Mouse (Mus musculus) small intestine, adult 2 months (tissue): ENCODE data around the gene Gabarap. TPM values are rescaled to one million over a fixed set of nuclear protein-coding genes. Genes with fewer than 3 reads are reported as not detected.
A peak's percentile ranks its signal among the peaks of the same experiment; 100 is the strongest.

Experiments
- H3K27ac ChIP-seq: fragments of 200-500 bp; 2 replicates; pipeline ENCODE4 v1.5.1; 2012; ENCODE audit warnings: low read depth, low read length, control low read depth, inconsistent platforms; ENCODE audit not compliant: insufficient read depth
- H3K27me3 ChIP-seq: fragments of 200-500 bp; 2 replicates; pipeline ENCODE4 v1.6.1; 2012; ENCODE audit warnings: mild to moderate bottlenecking, moderate library complexity, low read length, inconsistent platforms; ENCODE audit not compliant: control insufficient read depth, insufficient read depth
- H3K36me3 ChIP-seq: fragments of 200-500 bp; 2 replicates; pipeline ENCODE4 v1.6.1; 2012; ENCODE audit warnings: mild to moderate bottlenecking, low read length, control low read depth, inconsistent platforms; ENCODE audit not compliant: control insufficient read depth, insufficient read depth
- H3K4me1 ChIP-seq: fragments of 200-500 bp; 2 replicates; pipeline ENCODE4 v1.6.1; 2012; ENCODE audit warnings: low read length, inconsistent platforms, mixed read lengths; ENCODE audit not compliant: control insufficient read depth, insufficient read depth, insufficient read length
- H3K4me3 ChIP-seq: fragments of 200-500 bp; 2 replicates; pipeline ENCODE4 v1.5.1; 2012; ENCODE audit warnings: low read depth, mild to moderate bottlenecking, control low read depth, inconsistent platforms, low read length, moderate library complexity
- CTCF ChIP-seq: fragments of 200-500 bp; IDR thresholded peaks from 2 replicates; pipeline ENCODE4 v1.5.1; 2012; ENCODE audit warnings: low read depth, mild to moderate bottlenecking, control low read depth, inconsistent platforms, low read length, moderate library complexity, mixed read lengths; ENCODE audit not compliant: insufficient replicate concordance, insufficient read length; ENCODE audit errors: extremely low read depth
- POLR2A ChIP-seq: fragments of 200-500 bp; IDR thresholded peaks from 2 replicates; pipeline ENCODE4 v1.6.1; 2012; ENCODE audit warnings: low read depth, mild to moderate bottlenecking, control low read depth, inconsistent platforms, low read length, moderate library complexity
- WGBS: fragments of 180-500 bp; shearing (Covaris S2); methylation state at CpG from one replicate; pipeline ENCODE4 v1.1.7; 2018; 5-methylcytosine and 5-hydroxymethylcytosine counted together
- polyA plus RNA-seq: library from polyadenylated mRNA; depleted of rRNA; stranded (reverse); fragments of >200 nt; gene quantifications from 2 replicates; pipeline ENCODE4 v1.2.3, GENCODE M21; 2012

Gene Gabarap
- polyA plus RNA-seq, 1 experiment, result 564 TPM

DNA sequence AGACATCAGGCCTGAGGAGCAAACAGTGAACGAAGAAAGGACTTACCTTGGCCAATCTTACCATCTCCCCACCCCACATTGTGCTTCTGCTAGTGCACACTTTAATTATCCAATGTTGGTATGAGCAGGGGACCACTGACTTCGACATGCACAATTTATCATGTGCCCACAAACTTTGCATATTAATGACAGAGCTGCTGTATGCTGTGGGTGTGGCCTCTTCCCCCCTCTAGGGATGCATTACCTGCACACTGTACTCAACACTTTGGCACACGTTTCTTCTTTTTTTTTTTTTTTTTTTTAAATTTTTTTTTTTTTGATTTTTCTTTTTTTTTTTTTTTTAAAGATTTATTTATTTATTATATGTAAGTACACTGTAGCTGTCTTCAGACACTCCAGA is 20.2 kb upstream of the Gabarap start:
- Histone ChIP-seq H3K27ac (peak overlapping the region; percentile 83), H3K36me3 (peaks cover 49% of the 10 kb centered on the region), H3K4me1 (peaks cover 13% of the 10 kb centered on the region; the same call in 1 of the 2 replicates), H3K27me3 (no peaks in the 10 kb centered on the region), H3K4me3 (no peak overlapping the region)
- WGBS, result 20% methylated on average over 3 of the region's 3 CpGs
- TF ChIP-seq POLR2A (no peak), CTCF (no peak)

DNA sequence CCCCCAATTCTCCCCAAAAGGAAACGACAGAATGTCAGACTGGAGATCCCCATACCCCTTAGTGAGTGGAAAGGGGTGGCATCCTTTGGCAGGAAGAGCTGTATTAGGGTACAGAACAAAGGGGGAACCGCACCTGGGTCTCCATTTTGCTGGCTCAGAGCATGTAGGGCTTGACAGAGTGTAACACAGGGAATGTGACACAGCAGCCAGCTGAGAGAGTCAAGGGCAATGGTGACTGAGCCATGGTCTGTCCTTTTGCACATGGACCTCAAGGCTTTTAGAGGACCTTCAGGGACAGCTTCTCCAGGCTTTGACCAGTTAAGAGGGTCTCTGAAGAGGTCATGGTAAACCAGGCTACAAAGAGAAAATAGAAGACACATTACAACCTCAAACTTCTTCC is 16.0 kb upstream of the Gabarap start:
- peaks cover 31% of the 10 kb centered on the region for H3K36me3 ChIP-seq
- no peak overlapping the region for H3K27ac ChIP-seq
- no peaks in the 10 kb centered on the region for H3K27me3 ChIP-seq
- WGBS, result 95% methylated on average over 2 of the region's 2 CpGs
- H3K4me3 ChIP-seq, result no peak overlapping the region
- no peak for TF ChIP-seq CTCF
- TF ChIP-seq POLR2A, result no peak
- peaks cover 9% of the 10 kb centered on the region; the same call in 1 of the 2 replicates for H3K4me1 ChIP-seq

DNA sequence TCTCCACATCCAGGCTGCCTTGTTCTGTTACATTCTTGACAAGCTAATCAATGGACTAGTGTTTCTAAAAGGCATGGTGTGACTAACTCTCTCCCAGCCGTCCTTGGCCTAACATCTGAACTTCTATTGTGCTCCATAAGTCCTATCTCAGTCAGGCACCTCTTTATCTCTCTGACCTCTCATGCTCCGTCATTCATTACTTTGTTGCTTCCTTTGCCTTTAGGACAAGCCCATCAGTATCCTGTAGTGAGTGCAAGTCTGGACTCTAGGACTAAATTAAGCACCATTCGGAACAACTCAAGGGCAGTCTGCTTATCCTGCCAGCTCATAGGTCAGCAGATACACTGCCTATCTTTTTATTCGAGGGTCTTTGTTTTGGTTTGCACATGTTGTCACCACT is 14.7 kb upstream of the Gabarap start:
- Histone ChIP-seq H3K27ac (no peak overlapping the region), H3K27me3 (no peaks in the 10 kb centered on the region), H3K4me3 (no peak overlapping the region), H3K4me1 (no peaks in the 10 kb centered on the region), H3K36me3 (peaks cover 28% of the 10 kb centered on the region)
- WGBS, result 77% methylated on average over 4 of the region's 4 CpGs
- TF ChIP-seq CTCF, result no peak
- TF ChIP-seq POLR2A, result no peak

DNA sequence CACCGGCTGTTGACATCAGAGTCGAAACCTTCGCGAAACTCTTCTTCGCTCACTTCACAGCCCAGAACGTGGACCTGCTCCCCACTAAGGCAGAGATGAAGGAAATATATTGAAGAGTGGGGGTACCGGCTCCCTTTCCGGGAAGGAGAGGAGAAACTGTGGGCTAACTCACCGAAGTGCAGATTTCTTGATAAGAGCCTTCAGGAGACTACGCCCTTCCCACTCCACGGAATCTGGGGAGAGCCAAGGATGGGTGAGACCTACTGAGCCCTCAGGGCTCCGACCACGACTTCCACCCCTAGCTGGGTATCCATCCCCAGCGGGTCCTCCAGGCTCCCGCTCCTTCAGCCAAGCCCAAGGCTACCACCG is 11.1 kb upstream of the Gabarap start:
- 1% methylated on average over 16 of the region's 16 CpGs for WGBS
- H3K36me3 ChIP-seq, result peaks cover 16% of the 10 kb centered on the region

DNA sequence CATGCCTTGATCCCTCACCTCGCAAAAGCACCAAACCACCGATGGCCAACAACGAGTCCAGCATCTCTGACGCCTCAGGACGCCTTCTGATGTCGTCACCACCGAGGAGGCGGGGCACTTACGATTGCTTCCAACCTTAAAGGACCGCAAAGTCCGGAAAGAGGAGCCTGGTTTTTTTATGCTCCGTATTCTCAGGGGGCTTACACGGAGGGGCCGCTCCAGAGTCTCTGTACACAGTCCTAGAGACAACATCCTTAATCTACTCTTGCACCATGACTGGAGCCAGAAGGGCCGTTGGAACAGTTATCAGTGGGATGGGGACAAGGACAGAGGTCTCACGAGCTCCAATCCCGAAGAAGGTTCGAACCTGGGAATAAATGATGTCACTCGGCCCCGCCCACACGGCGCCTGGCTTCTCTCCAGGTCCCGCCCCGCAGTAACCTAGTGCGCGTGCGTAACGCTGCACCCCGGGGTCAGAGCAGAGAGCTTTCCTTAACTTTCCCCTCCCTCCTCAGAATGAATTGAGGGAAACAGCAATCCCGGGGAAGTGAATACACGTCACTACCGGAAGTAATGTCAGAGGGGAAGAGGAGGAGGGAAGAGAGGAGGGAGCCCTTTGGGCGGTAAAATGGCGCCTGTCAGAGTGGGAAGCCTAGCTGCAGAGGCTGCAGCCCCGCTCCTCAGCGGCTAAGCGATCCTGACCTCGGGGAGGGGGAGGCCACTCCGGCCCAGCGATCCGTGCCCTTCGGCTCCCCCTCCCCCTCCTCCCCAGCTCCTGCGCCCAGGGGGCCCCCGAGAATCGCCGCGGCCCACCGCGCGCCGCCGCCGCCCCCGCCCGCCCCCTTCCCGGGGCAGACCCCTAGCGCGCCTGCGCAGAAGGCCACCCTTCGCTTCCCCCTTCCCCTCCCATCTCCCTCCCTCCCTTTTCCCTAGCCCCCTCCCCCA is 10.5 kb upstream of the Gabarap start:
- Histone ChIP-seq H3K27ac (peak overlapping the region; percentile 93), H3K36me3 (peaks cover 20% of the 10 kb centered on the region), H3K4me1 (peaks cover 8% of the 10 kb centered on the region; the same call in 1 of the 2 replicates), H3K4me3 (peak overlapping the region; percentile 87), H3K27me3 (no peaks in the 10 kb centered on the region)
- TF ChIP-seq CTCF, result no peak
- peak; percentile 97 for TF ChIP-seq POLR2A
- WGBS, result under 1% methylated on average over 42 of the region's 60 CpGs

More for the DNA sequence above, 11.1 kb upstream of the Gabarap start:
- no peak for TF ChIP-seq POLR2A
- TF ChIP-seq CTCF, result no peak
- Histone ChIP-seq H3K4me3 (peak overlapping the region; percentile 87), H3K27ac (peak overlapping the region; percentile 93), H3K27me3 (no peaks in the 10 kb centered on the region), H3K4me1 (peaks cover 8% of the 10 kb centered on the region; the same call in 1 of the 2 replicates)

DNA sequence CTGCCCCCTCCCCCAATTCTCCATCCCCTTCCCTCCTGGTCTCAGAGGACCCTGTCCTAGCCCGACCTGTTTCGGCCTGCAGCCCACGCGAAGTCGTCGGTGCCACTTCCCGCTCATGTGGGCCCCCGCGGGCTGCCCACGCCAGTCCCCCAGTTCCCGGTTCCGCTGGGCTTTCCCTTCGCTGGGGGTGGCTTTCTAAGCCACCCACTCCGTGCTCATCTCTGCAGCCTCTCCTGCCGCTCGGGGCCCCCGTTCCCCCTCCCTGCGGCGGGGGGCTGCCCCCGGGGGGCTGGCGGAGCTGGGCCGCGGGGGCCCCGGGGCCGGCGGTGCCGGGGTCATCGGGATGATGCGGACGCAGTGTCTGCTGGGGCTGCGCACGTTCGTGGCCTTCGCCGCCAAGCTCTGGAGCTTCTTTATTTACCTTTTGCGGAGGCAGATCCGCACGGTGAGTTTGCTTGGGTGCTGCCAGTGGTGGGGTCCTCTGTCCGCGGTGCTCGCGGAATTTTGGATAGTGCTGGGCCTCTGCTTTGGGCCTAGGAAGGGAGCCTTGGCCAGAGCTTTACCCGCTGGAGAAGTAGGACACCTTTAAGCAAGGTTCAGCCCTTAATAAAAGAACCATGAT is 9.7 kb upstream of the Gabarap start, which contains the start of gene Ctdnep1:
TSS of gene Ctdnep1 (plus strand) at position 16 of the 622 bp plus-strand sequence.
- H3K4me1 ChIP-seq, result peaks cover 8% of the 10 kb centered on the region; the same call in 1 of the 2 replicates
- TF ChIP-seq CTCF (no peak), POLR2A (no peak)
- WGBS, result under 1% methylated on average over 43 of the region's 43 CpGs
- no peaks in the 10 kb centered on the region for H3K27me3 ChIP-seq
- peak within 1 kb of the TSS; percentile 93 for H3K27ac ChIP-seq
- H3K36me3 ChIP-seq, result peaks cover 23% of the 10 kb centered on the region
- peak within 1 kb of the TSS; percentile 87 for H3K4me3 ChIP-seq

DNA sequence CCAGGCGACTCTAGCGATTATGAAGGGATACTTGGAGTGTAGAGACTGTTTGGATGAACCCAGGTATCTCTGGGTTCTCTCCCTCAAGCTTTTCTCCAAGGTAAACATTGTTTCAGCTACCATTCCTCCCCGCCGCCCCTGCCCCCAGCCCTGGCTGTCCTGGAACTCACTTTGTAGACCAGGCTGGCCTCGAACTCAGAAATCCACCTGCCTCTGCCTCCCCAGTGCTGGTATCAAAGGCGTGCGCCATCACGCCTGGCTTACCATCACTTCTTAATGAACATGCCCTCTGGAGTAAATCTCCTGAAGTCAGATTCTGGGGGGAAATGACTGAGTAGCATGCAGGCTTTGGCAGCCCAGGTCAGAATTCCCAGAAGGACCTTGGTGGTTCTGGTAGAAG is 8.7 kb upstream of the Gabarap start, which contains the start of gene Elp5:
TSS of gene Elp5 (minus strand) at position 293 of the 400 bp plus-strand sequence.
- Histone ChIP-seq H3K27me3 (no peaks in the 10 kb centered on the region), H3K36me3 (peaks cover 26% of the 10 kb centered on the region), H3K4me1 (peaks cover 8% of the 10 kb centered on the region; the same call in 1 of the 2 replicates), H3K27ac (peak within 1 kb of the TSS; percentile 51), H3K4me3 (peak within 1 kb of the TSS; percentile 87)
- 41% methylated on average over 8 of the region's 8 CpGs for WGBS
- TF ChIP-seq CTCF (no peak), POLR2A (no peak)
